Mouse (Mus musculus): Measurements from ENCODE around the gene Hemk1. TPM values are rescaled to one million over a fixed set of nuclear protein-coding genes. Genes with fewer than 3 reads are reported as not detected.
"Not testable (repeated sequence)": the region's sequence is repeated elsewhere in the genome, so short reads cannot be mapped to it uniquely, and the experiment has no call there.

Hemk1 gene
- total RNA-seq, 2 experiments from 2014 or later = 13.3 to 18.0 TPM

- no peak for DNase-seq (ENCODE audit: low spot score in 2 of 2)
- intact Hi-C loops (cut with DNase I) = no loop called here
Measured at GRCm38 (mm10) chr9:107313926-107314325, 24.2 kb downstream of the Hemk1 start.

- intact Hi-C loops (cut with DNase I) = no loop called here
- DNase-seq (ENCODE audit: low spot score in 2 of 2) = no peak
Measured at GRCm38 (mm10) chr9:107312811-107313584, 25.2 kb downstream of the Hemk1 start.

- intact Hi-C loops (cut with DNase I) = no loop called here
Measured at GRCm38 (mm10) chr9:107309600-107309999, 28.6 kb downstream of the Hemk1 start.

GRCm38 (mm10) chr9:107309171-107309570 is 29.0 kb downstream of the Hemk1 start:
- no peak for DNase-seq (ENCODE audit: low spot score in 2 of 2)
- intact Hi-C loops (cut with DNase I) = no loop called here

More at GRCm38 (mm10) chr9:107309600-107309999, 28.6 kb downstream of the Hemk1 start:
- no peak for DNase-seq (ENCODE audit: low spot score in 2 of 2)

- intact Hi-C loops (cut with DNase I) = no loop called here
- no peak for DNase-seq (ENCODE audit: low spot score in 2 of 2)
Measured at GRCm38 (mm10) chr9:107308346-107309000, 29.7 kb downstream of the Hemk1 start.

- intact Hi-C loops (cut with DNase I) = no loop called here
- peak; percentile 40 to 41 for DNase-seq (ENCODE audit: low spot score in 2 of 2)
Measured at GRCm38 (mm10) chr9:107307886-107308285, 30.3 kb downstream of the Hemk1 start.

GRCm38 (mm10) chr9:107307099-107307872 is 30.9 kb downstream of the Hemk1 start:
- intact Hi-C loops (cut with DNase I) = no loop called here
- DNase-seq (ENCODE audit: low spot score in 2 of 2) = no peak

GRCm38 (mm10) chr9:107306673-107307072 is 31.5 kb downstream of the Hemk1 start:
- intact Hi-C loops (cut with DNase I); DNase-seq (ENCODE audit: low spot score in 2 of 2): not testable (repeated sequence)

- intact Hi-C loops (cut with DNase I) = no loop called here
- DNase-seq (ENCODE audit: low spot score in 2 of 2) = no peak
Measured at GRCm38 (mm10) chr9:107305601-107306542, 32.3 kb downstream of the Hemk1 start.

- no peak for DNase-seq (ENCODE audit: low spot score in 2 of 2)
Measured at GRCm38 (mm10) chr9:107305012-107305411, 33.1 kb downstream of the Hemk1 start.

GRCm38 (mm10) chr9:107304383-107304782 is 33.8 kb downstream of the Hemk1 start:
- intact Hi-C loops (cut with DNase I) = no loop called here
- DNase-seq (ENCODE audit: low spot score in 2 of 2) = no peak

More at GRCm38 (mm10) chr9:107305012-107305411, 33.1 kb downstream of the Hemk1 start:
- intact Hi-C loops (cut with DNase I) = no loop called here

GRCm38 (mm10) chr9:107303900-107304299 is 34.2 kb downstream of the Hemk1 start:
- intact Hi-C loops (cut with DNase I) = no loop called here
- DNase-seq (ENCODE audit: low spot score in 2 of 2) = no peak

GRCm38 (mm10) chr9:107303121-107303820 is 34.9 kb downstream of the Hemk1 start:
- no peak for DNase-seq (ENCODE audit: low spot score in 2 of 2)
- intact Hi-C loops (cut with DNase I) = no loop called here

GRCm38 (mm10) chr9:107302592-107302991 is 35.6 kb downstream of the Hemk1 start:
- intact Hi-C loops (cut with DNase I) = no loop called here
- no peak for DNase-seq (ENCODE audit: low spot score in 2 of 2)

- no peak for DNase-seq (ENCODE audit: low spot score in 2 of 2)
- intact Hi-C loops (cut with DNase I) = no loop called here
Measured at GRCm38 (mm10) chr9:107301554-107302331, 36.4 kb downstream of the Hemk1 start.

GRCm38 (mm10) chr9:107300224-107300973 is 37.8 kb downstream of the Hemk1 start:
- DNase-seq (ENCODE audit: low spot score in 2 of 2) = no peak
- intact Hi-C loops (cut with DNase I) = no loop called here

- DNase-seq (ENCODE audit: low spot score in 2 of 2) = no peak
- intact Hi-C loops (cut with DNase I) = no loop called here
Measured at GRCm38 (mm10) chr9:107299783-107300182, 38.4 kb downstream of the Hemk1 start.
